Mouse (Mus musculus): ENCODE measurements around the gene Dhx32.

Dhx32 gene

DNA sequence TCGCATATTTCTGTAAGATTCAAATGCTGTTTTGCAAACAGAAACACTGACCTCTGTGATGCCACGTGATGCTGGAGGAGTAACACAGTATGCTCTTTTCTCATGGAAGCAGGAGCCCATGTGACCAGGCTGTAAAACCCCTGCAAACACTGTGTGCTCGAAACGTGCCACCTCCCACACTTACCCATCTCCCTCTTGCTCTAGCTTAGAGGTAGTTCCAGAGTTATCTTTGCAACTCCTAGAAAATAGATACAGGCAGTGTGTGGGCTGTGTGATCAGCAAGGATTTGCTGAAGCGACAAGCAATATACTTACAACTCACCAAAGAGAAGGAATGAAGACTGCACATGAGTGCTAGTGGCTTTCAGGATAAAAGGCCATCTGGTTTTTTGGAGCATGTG is 14.0 kb downstream of the Dhx32 start:
- DNase-seq: no peak

DNA sequence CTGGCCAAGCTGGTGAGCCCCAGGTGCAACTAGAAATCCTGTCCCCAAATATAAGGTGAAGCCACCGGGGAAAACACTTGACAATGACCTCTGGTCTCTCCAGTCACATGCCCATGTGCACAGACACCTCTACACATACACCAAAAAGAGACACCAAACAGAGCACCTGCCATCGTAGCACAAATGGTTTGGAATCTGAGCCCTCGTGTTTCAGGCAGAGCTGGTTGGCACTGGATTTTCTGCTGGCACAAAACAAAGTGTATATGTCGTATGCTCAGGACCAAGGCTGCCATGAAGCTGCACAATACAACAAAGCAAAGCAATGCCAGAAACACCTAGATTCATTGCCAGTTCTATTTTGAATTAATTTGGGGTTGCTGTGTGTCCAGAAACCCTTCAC is 14.5 kb downstream of the Dhx32 start:
- no peak for DNase-seq

GRCm38 (mm10) chr7:133765849-133766243 is 16.7 kb downstream of the Dhx32 start:
- DNase-seq: no peak

DNA sequence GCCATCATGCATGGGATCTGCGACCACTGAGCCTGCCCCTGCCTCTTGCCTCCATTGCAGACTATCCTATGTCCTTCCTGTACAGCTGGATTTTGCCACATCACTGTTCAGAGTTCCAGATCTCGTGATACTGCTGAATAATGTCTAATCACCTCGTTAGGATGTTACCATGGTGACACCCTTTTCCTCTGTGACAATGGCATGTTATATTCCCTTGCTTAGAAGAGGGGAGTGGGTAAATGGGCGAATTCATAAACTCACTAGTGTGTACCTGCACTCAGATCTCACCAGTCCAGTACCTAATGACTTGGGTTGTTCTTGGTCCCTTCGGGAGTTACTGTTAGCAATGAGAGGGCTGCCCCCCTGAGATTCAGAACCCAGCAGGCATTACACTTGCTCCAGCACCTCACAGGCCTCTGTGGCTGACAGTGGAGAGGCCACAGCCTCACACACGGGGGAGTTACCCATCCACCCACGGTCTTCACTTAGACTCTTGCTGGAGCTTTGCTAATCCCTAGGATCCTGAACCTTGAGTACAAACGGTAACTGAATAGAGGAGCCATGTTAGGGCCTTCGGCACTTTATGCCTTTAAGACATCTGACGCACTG is 17.2 kb downstream of the Dhx32 start:
- no peak for DNase-seq

- no peak for DNase-seq
Observed at GRCm38 (mm10) chr7:133764425-133764824, 18.1 kb downstream of the Dhx32 start.

DNA sequence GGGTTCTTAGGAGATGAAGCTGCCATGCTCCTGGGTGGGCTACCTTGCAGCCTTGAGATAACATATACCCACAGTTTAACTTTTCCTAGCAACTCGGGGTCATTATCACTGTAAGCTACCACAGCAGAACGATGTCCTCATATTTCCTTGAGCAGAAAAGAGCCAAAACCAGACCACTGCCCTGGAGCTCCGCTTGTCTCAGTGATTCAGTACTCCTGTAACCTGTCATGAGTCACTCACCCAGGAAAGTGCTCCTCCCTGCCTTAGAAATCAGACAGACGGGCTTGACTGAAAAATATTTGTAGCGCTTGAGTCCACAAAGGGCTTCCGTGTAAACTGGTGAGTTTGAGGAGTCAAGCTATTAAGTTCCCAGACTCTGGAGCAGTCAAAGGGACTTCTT is 19.8 kb downstream of the Dhx32 start:
- no peak for DNase-seq

- peak in 1 of 2 experiments; percentile 34 for DNase-seq
Observed at GRCm38 (mm10) chr7:133759611-133760353, 22.7 kb downstream of the Dhx32 start.

- DNase-seq: no peak
Observed at GRCm38 (mm10) chr7:133758716-133759115, 23.8 kb downstream of the Dhx32 start.

DNA sequence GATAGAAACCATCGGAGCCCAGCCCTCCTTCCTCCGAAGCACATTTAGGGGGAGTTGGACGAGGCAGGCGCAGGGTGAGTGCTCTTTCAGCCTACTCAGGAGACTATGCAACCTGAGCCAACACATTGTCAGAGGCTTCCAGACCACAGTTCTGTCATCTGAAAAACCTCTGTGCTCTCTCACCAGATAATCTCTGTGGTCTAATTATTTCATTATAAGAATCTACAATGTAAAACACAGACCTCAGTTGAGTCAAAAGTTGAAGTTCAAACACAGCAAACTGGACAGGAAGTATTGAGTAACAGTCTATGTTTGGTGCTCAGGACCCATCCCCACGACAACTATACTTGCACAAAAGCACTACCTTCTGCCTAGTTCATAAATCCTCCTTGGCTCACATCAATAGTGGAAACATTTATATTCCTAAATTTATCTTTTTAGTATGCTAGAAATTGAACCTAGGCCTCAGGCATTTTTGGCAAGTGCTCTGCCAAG is 24.5 kb downstream of the Dhx32 start:
- DNase-seq: no peak

DNA sequence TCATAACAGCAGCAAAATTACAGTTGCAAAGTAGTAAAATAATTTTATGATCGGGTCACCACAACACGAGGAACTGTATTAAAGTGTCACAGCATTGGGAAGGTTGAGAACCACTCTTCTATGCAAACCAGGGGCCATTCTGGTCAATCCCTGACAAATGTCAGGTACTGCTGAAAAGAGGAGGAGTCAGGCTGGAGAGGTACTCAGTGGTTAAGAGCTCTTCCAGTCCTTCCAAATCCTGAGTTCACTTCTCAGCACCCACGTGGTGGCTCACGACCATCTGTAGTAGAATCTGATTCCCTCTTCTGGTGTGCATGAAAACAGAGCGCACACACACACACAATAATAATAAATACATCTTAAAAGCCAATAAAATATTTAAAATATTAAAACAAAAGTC is 31.4 kb downstream of the Dhx32 start:
- DNase-seq: no peak

DNA sequence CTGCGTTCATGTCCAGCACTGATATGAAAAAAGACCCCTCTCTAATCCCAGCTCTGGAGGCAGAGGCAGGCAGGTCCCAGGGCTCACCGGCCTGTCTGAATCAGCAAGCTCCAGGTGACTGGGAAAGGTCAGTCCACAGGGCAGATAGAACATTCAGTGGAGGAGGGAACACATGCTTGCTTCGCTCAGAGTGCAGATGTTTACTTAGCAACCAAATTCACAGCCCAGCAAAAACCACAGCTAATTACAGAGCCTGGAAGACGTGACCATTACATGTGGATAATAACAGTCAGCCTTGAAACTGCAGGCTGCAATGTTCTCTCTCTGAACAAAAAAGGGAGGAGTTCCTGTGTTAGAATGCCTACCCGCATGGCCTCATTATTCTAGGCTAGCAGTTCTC is 31.9 kb downstream of the Dhx32 start:
- DNase-seq: peak; percentile 35 to 37

GRCm38 (mm10) chr7:133748753-133749152 is 33.8 kb downstream of the Dhx32 start:
- DNase-seq: no peak

DNA sequence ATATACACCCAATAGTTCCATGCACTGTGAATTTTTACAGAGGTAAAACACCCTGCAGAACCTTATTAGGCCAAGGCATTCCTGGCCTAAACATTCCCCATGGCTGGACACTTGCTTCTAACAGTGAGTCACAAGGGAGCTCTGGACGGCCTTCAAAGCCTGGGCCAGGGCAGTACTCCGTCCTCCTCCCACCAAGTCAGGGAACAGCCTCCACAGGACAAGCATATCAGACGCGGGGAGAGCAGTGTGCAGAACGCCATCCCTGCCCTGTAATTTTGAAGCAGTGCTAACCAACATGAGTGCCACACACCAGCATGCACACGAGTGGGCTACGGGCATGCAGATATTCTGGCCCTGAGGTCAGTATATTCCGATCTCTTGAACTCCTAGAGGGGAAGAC is 35.2 kb downstream of the Dhx32 start:
- no peak for DNase-seq

- DNase-seq: no peak
Observed at GRCm38 (mm10) chr7:133744701-133745100, 37.8 kb downstream of the Dhx32 start.

GRCm38 (mm10) chr7:133744209-133744608 is 38.3 kb downstream of the Dhx32 start:
- DNase-seq: no peak

DNA sequence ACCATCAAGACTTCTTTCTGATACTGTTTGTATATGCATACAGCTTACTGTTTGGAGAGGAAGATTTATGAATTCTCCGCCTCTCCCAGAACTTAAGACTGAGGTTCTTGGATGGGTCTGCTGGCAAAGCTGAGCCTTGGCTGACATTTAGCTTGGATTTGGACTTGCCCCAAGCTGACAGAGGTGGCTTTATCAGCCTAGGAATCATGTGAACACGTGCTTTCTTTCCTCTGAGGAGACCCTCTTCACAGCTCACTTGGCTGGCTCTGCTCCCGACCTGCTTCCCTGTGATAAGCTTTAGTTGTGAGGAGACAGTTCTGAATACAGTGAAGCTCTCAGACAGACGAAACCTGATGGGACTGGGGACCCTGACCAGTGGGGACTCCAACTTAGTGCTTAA is 38.9 kb downstream of the Dhx32 start:
- DNase-seq: no peak

- no peak for DNase-seq
Observed at GRCm38 (mm10) chr7:133742530-133743325, 39.8 kb downstream of the Dhx32 start.

- DNase-seq: no peak
Observed at GRCm38 (mm10) chr7:133740558-133740957, 42.0 kb downstream of the Dhx32 start.

GRCm38 (mm10) chr7:133731971-133732645 is 50.4 kb downstream of the Dhx32 start:
- DNase-seq: no peak

GRCm38 (mm10) chr7:133730324-133731191 is 52.0 kb downstream of the Dhx32 start:
- DNase-seq: peak; percentile 27 to 33

DNA sequence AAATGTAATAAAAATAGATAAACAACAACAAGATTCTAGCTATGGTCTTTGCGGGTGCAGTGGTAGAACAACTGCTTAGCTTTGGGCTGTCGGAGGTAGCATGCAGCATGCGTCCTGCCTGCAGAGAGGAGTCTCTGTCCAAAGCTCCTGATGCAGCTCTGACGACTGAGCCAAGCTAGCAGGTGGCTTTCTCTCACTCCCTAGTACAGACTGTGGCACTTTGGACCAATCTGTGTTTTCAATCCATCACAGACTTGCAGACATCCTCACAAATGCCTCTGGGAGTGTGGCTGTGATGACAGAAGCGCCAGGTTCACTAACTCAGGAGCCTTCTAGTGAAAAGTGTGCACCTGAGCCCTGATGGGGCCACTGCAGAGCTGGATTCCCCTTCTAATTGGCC is 53.2 kb downstream of the Dhx32 start:
- no peak for DNase-seq

DNA sequence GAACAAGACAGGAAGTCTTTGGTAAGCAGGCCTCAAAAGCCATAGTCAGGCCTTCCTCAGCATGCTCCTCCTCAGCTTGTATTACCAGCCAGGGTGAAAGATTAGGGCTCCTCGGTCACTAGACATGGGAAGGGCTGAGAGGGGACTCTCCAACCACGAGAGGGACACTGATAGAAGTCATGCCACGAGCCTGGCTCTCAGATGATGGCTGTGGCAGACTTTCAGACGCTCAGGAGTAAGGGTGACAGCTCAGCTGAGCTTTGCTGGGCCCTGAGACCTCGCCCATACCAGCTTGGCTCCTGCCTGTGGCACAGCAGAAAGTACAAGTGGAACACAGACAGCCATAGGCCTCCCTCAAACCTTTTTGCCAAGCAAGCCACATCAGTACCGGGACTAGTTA is 55.5 kb downstream of the Dhx32 start:
- DNase-seq: no peak

All from kidney, postnatal 36 days (tissue).